9 mouse cellular contexts compared by ENCODE assay signal in genomic region chr8:71988867-71989599, GRCm38 (mm10). TPM values are rescaled to one million over a fixed set of nuclear protein-coding genes. Genes with fewer than 3 reads are reported as not detected.
A peak's percentile ranks its signal among the peaks of the same experiment; 100 is the strongest.
DNase-seq lines count a peak whose midpoint lies in the region; ATAC-seq and TF ChIP-seq lines count a peak whose summit lies in the region.
"Had no signal": no experiment of that assay in that cellular context is flagged by ENCODE, and none has a peak within 500 bp of the region (broad histone marks: within the 10 kb centered on the region; RNA-seq: fewer than 3 reads in every experiment).

No protein-coding gene starts in this region.

- no peaks in the 10 kb centered on the region for H3K4me1 ChIP-seq in lung, adult 2 months (ENCODE audit: control insufficient read depth, insufficient read depth, low read length)
- no peaks in the 10 kb centered on the region for H3K4me1 ChIP-seq in embryonic fibroblast, embryonic 13.5 days (ENCODE audit: control insufficient read depth, insufficient read depth, low read length)
- H3K4me1 ChIP-seq in hindbrain, embryonic 16.5 days (ENCODE audit: control insufficient read depth, insufficient read depth, low read depth, low read length): peaks cover 2% of the 10 kb centered on the region; the same call in 1 of the 2 replicates
- H3K4me1 ChIP-seq in midbrain, embryonic 16.5 days (ENCODE audit: control insufficient read depth, insufficient read depth, low read length): peaks cover 4% of the 10 kb centered on the region

- H3K9me3 ChIP-seq in hindbrain, embryonic 16.5 days (ENCODE audit: control insufficient read depth, low read length): no peaks in the 10 kb centered on the region
- H3K9me3 ChIP-seq in midbrain, embryonic 16.5 days (replicated peaks; ENCODE audit: control insufficient read depth, low read length, poor library complexity, severe bottlenecking): no peaks in the 10 kb centered on the region

- DNase-seq in lung, adult 2 months: no peak
- DNase-seq in lung, postnatal 36 days: no peak
- DNase-seq in layer of hippocampus, postnatal 36 days: no peak
- DNase-seq in yolk sac, embryonic 10.5 days (ENCODE audit: low spot score): no peak
- no peak for DNase-seq in gastrocnemius, postnatal 10 days

- H3K9ac ChIP-seq in hindbrain, embryonic 16.5 days (ENCODE audit: low read depth, low read length): peak overlapping the region; percentile 70
- peak overlapping the region; percentile 73 for H3K9ac ChIP-seq in midbrain, embryonic 16.5 days (ENCODE audit: low read depth, low read length)

- H3K4me2 ChIP-seq in hindbrain, embryonic 16.5 days (ENCODE audit: low read length): peak overlapping the region; percentile 72
- peak overlapping the region; percentile 77 for H3K4me2 ChIP-seq in midbrain, embryonic 16.5 days (ENCODE audit: low read length)

- peak overlapping the region; percentile 65 for H3K4me3 ChIP-seq in lung, adult 2 months (replicated peaks; ENCODE audit: extremely low read depth, low read depth, low read length)
- peak overlapping the region; percentile 32 for H3K4me3 ChIP-seq in embryonic fibroblast, embryonic 13.5 days (ENCODE audit: insufficient read depth, low read length)
- peak overlapping the region; percentile 46 for H3K4me3 ChIP-seq in hindbrain, embryonic 16.5 days (ENCODE audit: low read length)
- peak overlapping the region; percentile 48 for H3K4me3 ChIP-seq in midbrain, embryonic 16.5 days (ENCODE audit: low read depth, low read length)

- WGBS in lung, adult 2 months: 63% methylated on average over 13 of the region's 13 CpGs
- 51% methylated on average over 13 of the region's 13 CpGs for WGBS in hindbrain, embryonic 16.5 days
- WGBS in midbrain, embryonic 16.5 days: 58% methylated on average over 13 of the region's 13 CpGs

- no peak; the same call in 1 of the 2 replicates for ATAC-seq in hindbrain, embryonic 16.5 days
- ATAC-seq in midbrain, embryonic 16.5 days: no peak; the same call in none of the 2 replicates

- no peak for TF ChIP-seq CTCF in lung, adult 2 months (IDR thresholded peaks at IDR 0.05; ENCODE audit: insufficient read depth, low read length)
- TF ChIP-seq CTCF in embryonic fibroblast, embryonic 13.5 days (IDR thresholded peaks at IDR 0.05; ENCODE audit: borderline replicate concordance, insufficient read depth, low read length): no peak

- no peak for TF ChIP-seq POLR2A in lung, adult 2 months (IDR thresholded peaks at IDR 0.05; ENCODE audit: borderline replicate concordance, extremely low read depth, low read depth, low read length)
- no peak for TF ChIP-seq POLR2A in embryonic fibroblast, embryonic 13.5 days (IDR thresholded peaks at IDR 0.05; ENCODE audit: low read depth, low read length)

- no peak overlapping the region for H3K27ac ChIP-seq in embryonic fibroblast, embryonic 13.5 days (ENCODE audit: insufficient read depth, low read length)
- peak overlapping the region; percentile 80 for H3K27ac ChIP-seq in hindbrain, embryonic 16.5 days (ENCODE audit: low read depth, low read length)
- peak overlapping the region; percentile 78 for H3K27ac ChIP-seq in midbrain, embryonic 16.5 days (ENCODE audit: low read length)

- H3K36me3 ChIP-seq in hindbrain, embryonic 16.5 days (ENCODE audit: control insufficient read depth, insufficient read depth, low read length): no peaks in the 10 kb centered on the region
- H3K36me3 ChIP-seq in midbrain, embryonic 16.5 days (ENCODE audit: control insufficient read depth, insufficient read depth, low read length): no peaks in the 10 kb centered on the region

- H3K27me3 ChIP-seq in hindbrain, embryonic 16.5 days (replicated peaks; ENCODE audit: control insufficient read depth, insufficient read depth, low read length): no peaks in the 10 kb centered on the region
- H3K27me3 ChIP-seq in midbrain, embryonic 16.5 days (ENCODE audit: control insufficient read depth, insufficient read depth, low read depth, low read length): no peaks in the 10 kb centered on the region; the same call in 1 of the 2 replicates

RNA-seq across cellular contexts. Expression of gene Cyp4f18, which starts 20.4 kb away (rescaled TPM):
- 18.2 and 26.4 TPM in 2 replicates for polyA plus RNA-seq in lung, adult 2 months (2012; rRNA removed)
- not detected in 2 replicates for polyA plus RNA-seq in embryonic fibroblast, embryonic 13.5 days (2011; ENCODE audit: insufficient read length, low read depth, missing spikeins)
- 0.88 and 0.92 TPM in 2 replicates for polyA plus RNA-seq in hindbrain, embryonic 16.5 days (2015; fragmentation: Nextera tagmentation; extraction: Ambion mirVana)
- 0.42 and 0.70 TPM in 2 replicates for polyA plus RNA-seq in midbrain, embryonic 16.5 days (2015; fragmentation: Nextera tagmentation; extraction: Ambion mirVana)
- not detected for total RNA-seq in layer of hippocampus, postnatal 36 days (2021)
- total RNA-seq in gastrocnemius, postnatal 10 days (2021): under 1 TPM; 0.19 to 0.75 TPM

RNA-seq across cellular contexts. Expression of gene Zfp961, which starts 38.2 kb away (rescaled TPM):
- 3.0 and 5.2 TPM in 2 replicates for polyA plus RNA-seq in lung, adult 2 months (2012; rRNA removed)
- polyA plus RNA-seq in embryonic fibroblast, embryonic 13.5 days (2011; ENCODE audit: insufficient read length, low read depth, missing spikeins): 11.1 and 12.5 TPM in 2 replicates
- polyA plus RNA-seq in hindbrain, embryonic 16.5 days (2015; fragmentation: Nextera tagmentation; extraction: Ambion mirVana): 16.8 and 18.5 TPM in 2 replicates
- 15.2 and 17.6 TPM in 2 replicates for polyA plus RNA-seq in midbrain, embryonic 16.5 days (2015; fragmentation: Nextera tagmentation; extraction: Ambion mirVana)
- total RNA-seq in layer of hippocampus, postnatal 36 days (2021): 10 to 100 TPM; 18.3 to 21.7 TPM
- total RNA-seq in gastrocnemius, postnatal 10 days (2021): 1 to 10 TPM; 3.5 to 5.9 TPM

RNA-seq across cellular contexts. Expression of gene Olfr372, which starts 52.0 kb away (rescaled TPM):
- polyA plus RNA-seq in lung, adult 2 months (2012; rRNA removed): not detected in 2 replicates
- not detected in 2 replicates for polyA plus RNA-seq in embryonic fibroblast, embryonic 13.5 days (2011; ENCODE audit: insufficient read length, low read depth, missing spikeins)
- not detected in 2 replicates for polyA plus RNA-seq in hindbrain, embryonic 16.5 days (2015; fragmentation: Nextera tagmentation; extraction: Ambion mirVana)
- not detected in 2 replicates for polyA plus RNA-seq in midbrain, embryonic 16.5 days (2015; fragmentation: Nextera tagmentation; extraction: Ambion mirVana)
- not detected for total RNA-seq in layer of hippocampus, postnatal 36 days (2021)
- total RNA-seq in gastrocnemius, postnatal 10 days (2021): not detected
- polyA plus RNA-seq: large intestine, adult 2 months had no signal
